Mouse (Mus musculus): ENCODE data around the gene Ngb.

Gene Ngb

DNA sequence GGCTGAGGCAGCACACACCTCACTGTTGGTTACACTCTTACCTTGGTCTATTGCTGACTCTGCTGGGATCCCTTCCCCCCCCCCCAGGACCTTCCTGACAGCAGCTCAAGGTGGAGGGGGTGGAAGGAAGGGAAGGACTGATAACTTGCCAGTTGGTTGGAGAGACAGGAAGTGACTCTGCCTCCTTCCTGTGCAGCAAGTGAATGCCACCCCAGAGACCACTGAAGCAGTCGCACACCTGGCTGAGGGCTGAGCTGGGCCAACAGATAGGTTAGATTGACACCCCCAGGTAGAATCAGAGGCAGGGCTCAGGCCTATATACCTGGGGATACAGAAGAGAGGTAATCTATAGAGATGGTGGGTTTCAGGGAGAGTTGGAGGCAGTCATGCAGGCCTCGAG, 10.4 kb downstream of the Ngb start:
- in situ Hi-C loops (cut with MboI) = no loop called here

- in situ Hi-C loops (cut with MboI) = no loop called here
Measured at GRCm38 (mm10) chr12:87089701-87090100, 12.6 kb downstream of the Ngb start.

DNA sequence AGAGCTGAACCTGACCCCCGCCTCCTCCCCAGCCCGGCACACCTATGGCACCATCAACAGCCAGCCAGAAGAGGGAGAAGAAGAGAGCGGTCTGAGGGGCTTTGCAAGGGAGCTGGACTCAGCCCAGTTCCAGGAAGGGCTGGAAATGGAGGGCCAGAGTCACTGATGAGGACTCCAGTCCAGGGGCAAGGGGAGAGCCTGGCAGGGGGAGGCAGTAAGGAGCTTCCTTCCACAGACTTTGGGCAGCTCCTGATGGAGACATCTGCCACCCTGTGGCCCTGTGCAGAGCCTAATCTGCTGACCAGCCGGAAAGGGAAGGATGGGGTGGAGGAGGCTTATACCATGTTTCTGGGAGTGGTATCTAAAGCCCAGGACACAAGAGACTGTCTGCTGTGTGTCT, 13.1 kb downstream of the Ngb start:
- in situ Hi-C loops (cut with MboI) = no loop called here

DNA sequence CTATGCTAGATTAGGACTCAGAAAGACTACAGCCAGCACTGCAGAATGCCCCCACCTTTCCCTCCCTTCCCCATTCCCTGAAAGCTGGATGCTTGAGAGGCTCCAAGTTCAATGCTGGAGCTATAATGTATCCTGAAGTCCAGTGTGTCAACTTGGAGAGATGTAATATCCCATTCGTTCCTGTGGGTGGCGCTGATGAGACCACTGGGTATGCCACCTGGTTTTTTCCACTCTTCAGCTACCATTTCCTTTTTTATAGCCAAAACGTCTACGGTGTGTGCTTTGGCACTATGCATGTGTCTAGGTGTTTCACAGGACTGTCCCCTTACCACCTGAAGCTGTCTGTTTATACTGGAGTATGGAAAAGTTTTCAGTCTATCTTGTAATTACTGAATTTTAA, 14.0 kb downstream of the Ngb start:
- in situ Hi-C loops (cut with MboI) = no loop called here

- in situ Hi-C loops (cut with MboI) = no loop called here
Measured at GRCm38 (mm10) chr12:87087236-87087635, 15.1 kb downstream of the Ngb start.

- in situ Hi-C loops (cut with MboI) = no loop called here
Measured at GRCm38 (mm10) chr12:87082797-87083196, 19.5 kb downstream of the Ngb start.

DNA sequence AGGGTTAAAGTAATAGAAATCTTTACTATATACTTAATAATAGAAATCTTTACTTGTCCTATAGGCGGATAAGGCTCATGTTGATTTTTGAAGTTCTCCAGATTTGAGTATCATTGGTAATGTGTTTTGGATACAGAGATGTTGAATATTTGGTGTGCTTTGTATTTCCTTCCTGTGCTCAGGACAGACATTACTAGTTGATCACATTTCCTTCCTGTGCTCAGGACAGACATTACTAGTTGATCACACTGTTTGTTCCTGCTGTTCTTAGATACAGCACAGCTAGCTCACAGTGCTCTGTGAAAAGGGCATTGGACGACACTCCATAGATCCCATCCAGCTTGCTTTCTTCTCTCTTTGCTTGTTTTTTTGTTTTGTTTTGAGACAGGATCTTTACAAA, 25.7 kb downstream of the Ngb start:
- in situ Hi-C loops (cut with MboI) = no loop called here

DNA sequence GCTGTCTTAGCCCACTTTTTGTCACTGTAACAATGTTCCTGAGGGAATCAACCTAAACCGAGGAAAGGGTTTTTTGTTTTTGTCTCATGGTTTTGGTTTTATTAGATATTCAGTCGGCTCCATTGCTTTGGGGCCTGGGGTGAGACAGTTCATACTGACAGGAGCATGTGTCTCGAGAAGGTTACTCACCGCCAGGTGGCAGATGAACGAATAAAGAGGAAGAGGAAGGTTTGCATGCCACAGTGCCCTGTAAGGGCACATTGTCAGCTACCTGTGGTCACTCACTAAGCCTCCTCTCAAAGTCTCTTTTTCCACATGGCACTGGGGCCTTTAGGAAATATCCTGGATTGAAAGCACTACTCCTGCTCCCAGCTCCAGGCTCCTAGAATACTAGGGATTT, 31.8 kb downstream of the Ngb start:
- in situ Hi-C loops (cut with MboI) = no loop called here

- in situ Hi-C loops (cut with MboI) = no loop called here
Measured at GRCm38 (mm10) chr12:87066429-87066828, 35.9 kb downstream of the Ngb start.

DNA sequence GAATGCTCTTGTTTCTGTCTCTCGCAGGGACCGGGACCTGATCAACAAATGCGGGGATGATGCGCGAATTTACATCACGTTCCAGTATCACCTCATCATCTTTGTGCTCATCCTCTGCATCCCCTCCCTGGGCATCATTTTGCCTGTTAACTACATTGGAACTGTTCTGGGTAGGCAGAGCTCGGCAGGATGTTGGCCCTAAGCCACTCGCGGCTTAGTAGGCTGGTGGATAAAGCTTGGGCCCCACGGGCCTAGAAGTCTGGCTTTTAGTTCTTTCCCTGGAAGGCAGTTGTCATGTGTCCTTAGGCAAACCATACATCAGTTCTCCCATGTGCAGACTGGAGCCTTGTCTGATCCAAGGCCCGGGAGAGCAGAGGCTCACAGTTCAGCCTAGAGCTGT, 36.9 kb downstream of the Ngb start:
- in situ Hi-C loops (cut with MboI) = no loop called here

DNA sequence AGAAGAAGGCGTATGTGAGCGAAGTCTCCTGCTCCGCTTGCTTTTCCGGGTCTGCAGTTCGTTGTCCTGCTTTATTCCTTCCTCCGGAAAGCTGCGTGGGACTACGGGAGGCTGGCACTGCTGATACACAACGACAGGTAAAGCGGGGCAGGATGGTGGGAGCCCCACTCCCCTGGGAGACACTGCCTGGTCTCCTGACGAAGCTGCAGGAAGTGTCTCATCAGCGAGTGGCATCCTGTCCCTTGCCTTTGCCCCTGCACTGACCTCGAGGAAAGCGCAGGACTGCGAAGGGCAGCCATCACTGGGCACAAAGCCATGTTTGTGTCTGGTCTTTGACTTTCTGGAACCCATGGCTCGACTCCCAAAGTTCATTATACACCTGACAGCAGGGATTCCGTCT, 45.3 kb downstream of the Ngb start:
- in situ Hi-C loops (cut with MboI) = no loop called here

DNA sequence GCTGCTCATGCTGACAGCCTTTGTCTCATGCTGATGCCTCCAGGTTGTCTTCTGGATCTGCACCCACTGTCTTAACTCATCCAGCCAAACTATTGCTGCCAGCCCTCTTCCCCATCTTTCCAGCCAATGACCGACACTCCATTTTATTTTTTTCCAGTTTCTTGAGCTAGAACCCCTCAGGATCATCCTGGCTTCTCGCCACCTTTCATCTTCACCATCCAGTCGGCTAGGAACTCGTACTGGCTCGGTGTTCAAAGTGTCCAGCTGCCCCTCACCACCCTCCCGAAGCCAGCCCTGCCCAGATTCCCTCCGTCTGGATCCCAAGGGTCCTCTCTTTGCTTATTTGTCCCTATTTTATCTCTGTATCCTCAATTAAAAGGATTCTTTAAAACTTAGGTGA, 47.5 kb downstream of the Ngb start:
- in situ Hi-C loops (cut with MboI) = no loop called here

GRCm38 (mm10) chr12:87052661-87053321, 49.5 kb downstream of the Ngb start:
- in situ Hi-C loops (cut with MboI) = no loop called here

GRCm38 (mm10) chr12:87047536-87047935, 54.8 kb downstream of the Ngb start:
- in situ Hi-C loops (cut with MboI) = no loop called here
